Mouse (Mus musculus): ENCODE measurements around the gene Bhlhb9. TPM values are rescaled to one million over a fixed set of nuclear protein-coding genes. Genes with fewer than 3 reads are reported as not detected.

Bhlhb9 gene
- total and polyA plus RNA-seq, 2 experiments: 1.5 to 4.1 TPM

- Histone ChIP-seq H3K9ac (ENCODE audit: low read depth, low read length) (no peak overlapping the region), H3K79me2 (ENCODE audit: control insufficient read depth, insufficient read depth, low read length) (no peaks in the 10 kb centered on the region), H3K27ac (replicated peaks; ENCODE audit: insufficient read depth, low read depth, low read length) (no peak overlapping the region), H3K4me1 (ENCODE audit: control insufficient read depth, insufficient read depth, low read length) (no peaks in the 10 kb centered on the region), H3K27me3 (ENCODE audit: control insufficient read depth, insufficient read depth, low read length) (no peaks in the 10 kb centered on the region), H3K4me3 (ENCODE audit: insufficient read depth, low read depth, low read length) (no peak overlapping the region), H3K36me3 (ENCODE audit: control insufficient read depth, insufficient read depth, low read length) (no peaks in the 10 kb centered on the region)
- no peak for TF ChIP-seq CTCF (IDR thresholded peaks at IDR 0.05; ENCODE audit: low read depth, low read length)
- TF ChIP-seq POLR2A (IDR thresholded peaks at IDR 0.05; ENCODE audit: extremely low read depth, insufficient read depth, low read length): no peak
- DNase-seq (ENCODE audit: extremely low read depth, low read depth, low spot score): no peak
Observed at GRCm38 (mm10) chrX:135928588-135928987, 131.2 kb downstream of the Bhlhb9 start.

- Histone ChIP-seq H3K79me2 (ENCODE audit: control insufficient read depth, insufficient read depth, low read length) (no peaks in the 10 kb centered on the region), H3K4me1 (ENCODE audit: control insufficient read depth, insufficient read depth, low read length) (no peaks in the 10 kb centered on the region), H3K27ac (replicated peaks; ENCODE audit: insufficient read depth, low read depth, low read length) (no peak overlapping the region), H3K9ac (ENCODE audit: low read depth, low read length) (no peak overlapping the region), H3K36me3 (ENCODE audit: control insufficient read depth, insufficient read depth, low read length) (no peaks in the 10 kb centered on the region), H3K4me3 (ENCODE audit: insufficient read depth, low read depth, low read length) (no peak overlapping the region), H3K27me3 (ENCODE audit: control insufficient read depth, insufficient read depth, low read length) (no peaks in the 10 kb centered on the region)
- TF ChIP-seq CTCF (IDR thresholded peaks at IDR 0.05; ENCODE audit: low read depth, low read length): no peak
- TF ChIP-seq POLR2A (IDR thresholded peaks at IDR 0.05; ENCODE audit: extremely low read depth, insufficient read depth, low read length): no peak
- DNase-seq (ENCODE audit: extremely low read depth, low read depth, low spot score): no peak
- WGBS: 56% methylated on average over 1 of the region's 1 CpGs
Observed at GRCm38 (mm10) chrX:135936452-135936851, 139.1 kb downstream of the Bhlhb9 start.

Other genes starting within 250 kb of the Bhlhb9 start
- gene Nxf7, start 198.8 kb upstream of the Bhlhb9 start, total RNA-seq (2014; rRNA removed): 0.20 and 0.37 TPM in 2 replicates
- gene Nxf7, start 198.8 kb upstream of the Bhlhb9 start, polyA plus RNA-seq (2012; rRNA removed): not detected in 2 replicates
- not detected in 2 replicates for gene Prame, start 169.9 kb upstream of the Bhlhb9 start, total RNA-seq (2014; rRNA removed)
- gene Prame, start 169.9 kb upstream of the Bhlhb9 start, polyA plus RNA-seq (2012; rRNA removed): not detected in 2 replicates
- not detected in 2 replicates for gene Tcp11x2, start 103.8 kb upstream of the Bhlhb9 start, total RNA-seq (2014; rRNA removed)
- gene Tcp11x2, start 103.8 kb upstream of the Bhlhb9 start, polyA plus RNA-seq (2012; rRNA removed): not detected in 2 replicates
- not detected in 2 replicates for gene Tmsb15a, start 72.3 kb upstream of the Bhlhb9 start, total RNA-seq (2014; rRNA removed)
- gene Tmsb15a, start 72.3 kb upstream of the Bhlhb9 start, polyA plus RNA-seq (2012; rRNA removed): not detected in 2 replicates
- 2.4 and 3.4 TPM in 2 replicates for gene Armcx5, start 54.9 kb upstream of the Bhlhb9 start, total RNA-seq (2014; rRNA removed)
- gene Armcx5, start 54.9 kb upstream of the Bhlhb9 start, polyA plus RNA-seq (2012; rRNA removed): 0.32 and 0.37 TPM in 2 replicates
- 8.8 and 9.5 TPM in 2 replicates for gene Gprasp1, start 54.9 kb upstream of the Bhlhb9 start, total RNA-seq (2014; rRNA removed)
- gene Gprasp1, start 54.9 kb upstream of the Bhlhb9 start, polyA plus RNA-seq (2012; rRNA removed): 4.9 and 5.8 TPM in 2 replicates
- gene Gprasp2, start 41.4 kb downstream of the Bhlhb9 start, total RNA-seq (2014; rRNA removed): 0.09 and 0.34 TPM in 2 replicates
- gene Gprasp2, start 41.4 kb downstream of the Bhlhb9 start, polyA plus RNA-seq (2012; rRNA removed): 0.16 and 0.17 TPM in 2 replicates
- 0.09 and 0.20 TPM in 2 replicates for gene Arxes2, start 196.2 kb downstream of the Bhlhb9 start, total RNA-seq (2014; rRNA removed)
- gene Arxes2, start 196.2 kb downstream of the Bhlhb9 start, polyA plus RNA-seq (2012; rRNA removed): 0.09 TPM in 1 of 2 replicates, not detected in the other
- gene Arxes1, start 235.8 kb downstream of the Bhlhb9 start, total RNA-seq (2014; rRNA removed): not detected in 2 replicates
- not detected in 2 replicates for gene Arxes1, start 235.8 kb downstream of the Bhlhb9 start, polyA plus RNA-seq (2012; rRNA removed)

Measured in liver, adult 2 months (tissue).